Mouse (Mus musculus): Measurements from ENCODE around the gene Hspb3. TPM values are rescaled to one million over a fixed set of nuclear protein-coding genes. Genes with fewer than 3 reads are reported as not detected.

The Hspb3 gene
- polyA plus RNA-seq, 1 experiment from 2014 or later, result not detected

GRCm38 (mm10) chr13:113622122-113622864 is 41.2 kb downstream of the Hspb3 start:
- Histone ChIP-seq H3K36me3 (ENCODE audit: control insufficient read depth, insufficient read depth, low read length) (no peaks in the 10 kb centered on the region), H3K27me3 (ENCODE audit: control insufficient read depth, insufficient read depth, low read length) (no peaks in the 10 kb centered on the region), H3K27ac (ENCODE audit: low read depth, low read length) (peak overlapping the region; percentile 7; the same call in 1 of the 2 replicates), H3K4me1 (ENCODE audit: control insufficient read depth, insufficient read depth, low read length) (peaks cover 4% of the 10 kb centered on the region), H3K4me3 (ENCODE audit: low read length) (no peak overlapping the region), H3K9ac (ENCODE audit: low read depth, low read length) (no peak overlapping the region), H3K4me2 (replicated peaks; ENCODE audit: low read depth, low read length) (no peak overlapping the region), H3K9me3 (ENCODE audit: control insufficient read depth, low read length) (no peaks in the 10 kb centered on the region)
- 46% methylated on average over 11 of the region's 11 CpGs for WGBS
- ATAC-seq (ENCODE audit: low FRiP score, low TSS enrichment), result peak; percentile 25; the same call in 1 of the 2 replicates

- Histone ChIP-seq H3K36me3 (ENCODE audit: control insufficient read depth, insufficient read depth, low read length) (0 out of 2 replicates have a peak, but pooled peaks cover 5% of the 10 kb centered on the region), H3K9ac (ENCODE audit: low read depth, low read length) (no peak overlapping the region), H3K27ac (ENCODE audit: low read depth, low read length) (no peak overlapping the region), H3K27me3 (ENCODE audit: control insufficient read depth, insufficient read depth, low read length) (no peaks in the 10 kb centered on the region), H3K4me3 (ENCODE audit: low read length) (no peak overlapping the region), H3K4me2 (replicated peaks; ENCODE audit: low read depth, low read length) (no peak overlapping the region), H3K9me3 (ENCODE audit: control insufficient read depth, low read length) (no peaks in the 10 kb centered on the region), H3K4me1 (ENCODE audit: control insufficient read depth, insufficient read depth, low read length) (peaks cover 12% of the 10 kb centered on the region)
- ATAC-seq (ENCODE audit: low FRiP score, low TSS enrichment), result no peak
- 65% methylated on average over 9 of the region's 9 CpGs for WGBS
Observed at GRCm38 (mm10) chr13:113619003-113619402, 44.5 kb downstream of the Hspb3 start.

- Histone ChIP-seq H3K4me3 (ENCODE audit: low read length) (peak within 1 kb of the TSS; percentile 68), H3K36me3 (ENCODE audit: control insufficient read depth, insufficient read depth, low read length) (0 out of 2 replicates have a peak, but pooled peaks cover 5% of the 10 kb centered on the region), H3K9ac (ENCODE audit: low read depth, low read length) (peak within 1 kb of the TSS; percentile 96), H3K9me3 (ENCODE audit: control insufficient read depth, low read length) (no peaks in the 10 kb centered on the region), H3K4me1 (ENCODE audit: control insufficient read depth, insufficient read depth, low read length) (peaks cover 20% of the 10 kb centered on the region), H3K27me3 (ENCODE audit: control insufficient read depth, insufficient read depth, low read length) (no peaks in the 10 kb centered on the region), H3K27ac (ENCODE audit: low read depth, low read length) (peak within 1 kb of the TSS; percentile 89), H3K4me2 (replicated peaks; ENCODE audit: low read depth, low read length) (peak within 1 kb of the TSS; percentile 89)
- WGBS, result under 1% methylated on average over 97 of the region's 119 CpGs
- ATAC-seq (ENCODE audit: low FRiP score, low TSS enrichment), result peak; percentile 91
Observed at GRCm38 (mm10) chr13:113617891-113618823, 45.3 kb downstream of the Hspb3 start, which contains the start of gene Snx18. Gene Snx18, minus strand, starts transcription at chr13:113618564.

- peaks cover 28% of the 10 kb centered on the region for H3K4me1 ChIP-seq (ENCODE audit: control insufficient read depth, insufficient read depth, low read length)
- 8% methylated on average over 49 of the region's 49 CpGs for WGBS
Observed at GRCm38 (mm10) chr13:113617338-113617890, 46.1 kb downstream of the Hspb3 start.

GRCm38 (mm10) chr13:113616751-113617337 is 46.6 kb downstream of the Hspb3 start:
- H3K9ac ChIP-seq (ENCODE audit: low read depth, low read length), result peak overlapping the region; percentile 96
- no peaks in the 10 kb centered on the region for H3K9me3 ChIP-seq (ENCODE audit: control insufficient read depth, low read length)
- no peaks in the 10 kb centered on the region for H3K27me3 ChIP-seq (ENCODE audit: control insufficient read depth, insufficient read depth, low read length)
- 47% methylated on average over 24 of the region's 24 CpGs for WGBS
- H3K4me1 ChIP-seq (ENCODE audit: control insufficient read depth, insufficient read depth, low read length), result peaks cover 32% of the 10 kb centered on the region
- H3K4me2 ChIP-seq (replicated peaks; ENCODE audit: low read depth, low read length), result peak overlapping the region; percentile 89
- peak overlapping the region; percentile 89 for H3K27ac ChIP-seq (ENCODE audit: low read depth, low read length)
- ATAC-seq (ENCODE audit: low FRiP score, low TSS enrichment), result no peak
- H3K36me3 ChIP-seq (ENCODE audit: control insufficient read depth, insufficient read depth, low read length), result 0 out of 2 replicates have a peak, but pooled peaks cover 8% of the 10 kb centered on the region
- peak overlapping the region; percentile 68 for H3K4me3 ChIP-seq (ENCODE audit: low read length)

More at GRCm38 (mm10) chr13:113617338-113617890, 46.1 kb downstream of the Hspb3 start:
- H3K4me3 ChIP-seq (ENCODE audit: low read length), result peak overlapping the region; percentile 68
- H3K9ac ChIP-seq (ENCODE audit: low read depth, low read length), result peak overlapping the region; percentile 96
- H3K27ac ChIP-seq (ENCODE audit: low read depth, low read length), result peak overlapping the region; percentile 89
- peak overlapping the region; percentile 89 for H3K4me2 ChIP-seq (replicated peaks; ENCODE audit: low read depth, low read length)
- H3K27me3 ChIP-seq (ENCODE audit: control insufficient read depth, insufficient read depth, low read length), result no peaks in the 10 kb centered on the region
- H3K9me3 ChIP-seq (ENCODE audit: control insufficient read depth, low read length), result no peaks in the 10 kb centered on the region
- 0 out of 2 replicates have a peak, but pooled peaks have one; percentile 1 for ATAC-seq (ENCODE audit: low FRiP score, low TSS enrichment)
- 0 out of 2 replicates have a peak, but pooled peaks cover 5% of the 10 kb centered on the region for H3K36me3 ChIP-seq (ENCODE audit: control insufficient read depth, insufficient read depth, low read length)

- WGBS, result 8% methylated on average over 8 of the region's 8 CpGs
- Histone ChIP-seq H3K27ac (ENCODE audit: low read depth, low read length) (peak overlapping the region; percentile 21; the same call in 1 of the 2 replicates), H3K4me1 (ENCODE audit: control insufficient read depth, insufficient read depth, low read length) (peaks cover 37% of the 10 kb centered on the region)
Observed at GRCm38 (mm10) chr13:113615971-113616671, 47.4 kb downstream of the Hspb3 start.

GRCm38 (mm10) chr13:113615546-113615941 is 47.9 kb downstream of the Hspb3 start:
- peak overlapping the region; percentile 21; the same call in 1 of the 2 replicates for H3K27ac ChIP-seq (ENCODE audit: low read depth, low read length)
- ATAC-seq (ENCODE audit: low FRiP score, low TSS enrichment), result peak; percentile 32; the same call in 1 of the 2 replicates
- H3K9ac ChIP-seq (ENCODE audit: low read depth, low read length), result peak overlapping the region; percentile 96
- 1% methylated on average over 10 of the region's 10 CpGs for WGBS
- H3K9me3 ChIP-seq (ENCODE audit: control insufficient read depth, low read length), result no peaks in the 10 kb centered on the region
- no peaks in the 10 kb centered on the region for H3K27me3 ChIP-seq (ENCODE audit: control insufficient read depth, insufficient read depth, low read length)
- H3K36me3 ChIP-seq (ENCODE audit: control insufficient read depth, insufficient read depth, low read length), result peaks cover 11% of the 10 kb centered on the region; the same call in 1 of the 2 replicates
- H3K4me2 ChIP-seq (replicated peaks; ENCODE audit: low read depth, low read length), result peak overlapping the region; percentile 89
- peak overlapping the region; percentile 68 for H3K4me3 ChIP-seq (ENCODE audit: low read length)
- H3K4me1 ChIP-seq (ENCODE audit: control insufficient read depth, insufficient read depth, low read length), result peaks cover 43% of the 10 kb centered on the region

More at GRCm38 (mm10) chr13:113615971-113616671, 47.4 kb downstream of the Hspb3 start:
- H3K27me3 ChIP-seq (ENCODE audit: control insufficient read depth, insufficient read depth, low read length), result no peaks in the 10 kb centered on the region
- H3K9ac ChIP-seq (ENCODE audit: low read depth, low read length), result peak overlapping the region; percentile 96
- H3K9me3 ChIP-seq (ENCODE audit: control insufficient read depth, low read length), result no peaks in the 10 kb centered on the region
- ATAC-seq (ENCODE audit: low FRiP score, low TSS enrichment), result no peak
- peak overlapping the region; percentile 89 for H3K4me2 ChIP-seq (replicated peaks; ENCODE audit: low read depth, low read length)
- 0 out of 2 replicates have a peak, but pooled peaks cover 10% of the 10 kb centered on the region for H3K36me3 ChIP-seq (ENCODE audit: control insufficient read depth, insufficient read depth, low read length)
- H3K4me3 ChIP-seq (ENCODE audit: low read length), result peak overlapping the region; percentile 68

All from kidney, embryonic 14.5 days (tissue).